Mouse (Mus musculus): ENCODE measurements at regions not wholly inside any gene's neighbourhood (a gene's known extent, or its start where the extent isn't known, plus 50 kb on each side); places are given as distances from the start of the nearest gene placed in this dataset.

GRCm38 (mm10) chr13:116795041-116795440, 230.3 kb downstream of the Parp8 start:
- 34% methylated on average over 2 of the region's 2 CpGs for WGBS
- Histone ChIP-seq H3K36me3 (ENCODE audit: control insufficient read depth, insufficient read depth, low read length) (no peaks in the 10 kb centered on the region), H3K4me3 (ENCODE audit: insufficient read depth, low read depth, low read length) (no peak overlapping the region), H3K27ac (ENCODE audit: insufficient read depth, low read depth, low read length) (no peak overlapping the region), H3K27me3 (replicated peaks; ENCODE audit: control insufficient read depth, insufficient read depth, low read length) (no peaks in the 10 kb centered on the region), H3K4me1 (ENCODE audit: control insufficient read depth, insufficient read depth, low read length) (no peaks in the 10 kb centered on the region)
- no peak for TF ChIP-seq POLR2A (IDR thresholded peaks at IDR 0.05; ENCODE audit: low read depth, low read length)
- no peak for TF ChIP-seq CTCF (conservative IDR thresholded peaks at IDR 0.05; ENCODE audit: insufficient read depth, insufficient read length, low read depth, low read length)
- no peak for DNase-seq

DNA sequence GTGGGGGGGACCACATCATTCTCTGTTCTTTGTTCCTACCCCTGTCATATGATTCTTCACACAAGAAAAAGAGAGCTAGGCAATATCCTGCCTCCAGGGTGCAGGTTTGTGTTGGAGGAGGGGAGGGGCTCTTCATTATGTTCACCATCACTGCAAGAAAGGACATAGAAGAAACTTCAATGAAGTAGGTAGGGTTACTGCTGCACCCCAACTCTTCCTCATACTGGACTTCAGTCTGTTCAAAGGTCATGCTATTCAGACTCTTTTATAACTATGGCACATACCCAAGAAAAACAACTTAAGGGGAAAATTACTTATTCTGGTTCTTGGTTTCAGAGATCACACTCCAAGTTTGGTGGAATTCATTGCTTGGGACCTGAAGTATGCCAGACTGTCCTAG, 243.7 kb downstream of the Parp8 start:
- Histone ChIP-seq H3K4me1 (ENCODE audit: control insufficient read depth, insufficient read depth, low read length) (no peaks in the 10 kb centered on the region), H3K4me3 (ENCODE audit: insufficient read depth, low read depth, low read length) (no peak overlapping the region), H3K27me3 (replicated peaks; ENCODE audit: control insufficient read depth, insufficient read depth, low read length) (no peaks in the 10 kb centered on the region), H3K27ac (ENCODE audit: insufficient read depth, low read depth, low read length) (no peak overlapping the region), H3K36me3 (ENCODE audit: control insufficient read depth, insufficient read depth, low read length) (no peaks in the 10 kb centered on the region)
- TF ChIP-seq CTCF (conservative IDR thresholded peaks at IDR 0.05; ENCODE audit: insufficient read depth, insufficient read length, low read depth, low read length): no peak
- no peak for TF ChIP-seq POLR2A (IDR thresholded peaks at IDR 0.05; ENCODE audit: low read depth, low read length)
- DNase-seq: peak; percentile 28

GRCm38 (mm10) chr13:116765491-116765890, 259.8 kb downstream of the Parp8 start:
- Histone ChIP-seq H3K27me3 (replicated peaks; ENCODE audit: control insufficient read depth, insufficient read depth, low read length) (no peaks in the 10 kb centered on the region), H3K4me1 (ENCODE audit: control insufficient read depth, insufficient read depth, low read length) (no peaks in the 10 kb centered on the region), H3K36me3 (ENCODE audit: control insufficient read depth, insufficient read depth, low read length) (no peaks in the 10 kb centered on the region), H3K4me3 (ENCODE audit: insufficient read depth, low read depth, low read length) (no peak overlapping the region), H3K27ac (ENCODE audit: insufficient read depth, low read depth, low read length) (no peak overlapping the region)
- DNase-seq: no peak
- 81% methylated on average over 3 of the region's 3 CpGs for WGBS
- TF ChIP-seq POLR2A (IDR thresholded peaks at IDR 0.05; ENCODE audit: low read depth, low read length): no peak
- TF ChIP-seq CTCF (conservative IDR thresholded peaks at IDR 0.05; ENCODE audit: insufficient read depth, insufficient read length, low read depth, low read length): no peak

GRCm38 (mm10) chr13:116759912-116760311, 265.4 kb downstream of the Parp8 start:
- Histone ChIP-seq H3K36me3 (ENCODE audit: control insufficient read depth, insufficient read depth, low read length) (no peaks in the 10 kb centered on the region), H3K27me3 (replicated peaks; ENCODE audit: control insufficient read depth, insufficient read depth, low read length) (no peaks in the 10 kb centered on the region), H3K4me1 (ENCODE audit: control insufficient read depth, insufficient read depth, low read length) (no peaks in the 10 kb centered on the region), H3K27ac (ENCODE audit: insufficient read depth, low read depth, low read length) (no peak overlapping the region), H3K4me3 (ENCODE audit: insufficient read depth, low read depth, low read length) (no peak overlapping the region)
- WGBS: 70% methylated on average over 2 of the region's 2 CpGs
- DNase-seq: no peak
- no peak for TF ChIP-seq CTCF (conservative IDR thresholded peaks at IDR 0.05; ENCODE audit: insufficient read depth, insufficient read length, low read depth, low read length)
- no peak for TF ChIP-seq POLR2A (IDR thresholded peaks at IDR 0.05; ENCODE audit: low read depth, low read length)

GRCm38 (mm10) chr13:116740825-116741224, 284.5 kb downstream of the Parp8 start:
- no peaks in the 10 kb centered on the region for H3K36me3 ChIP-seq (ENCODE audit: control insufficient read depth, insufficient read depth, low read length)
- H3K27ac ChIP-seq (ENCODE audit: insufficient read depth, low read depth, low read length): no peak overlapping the region
- no peak overlapping the region for H3K4me3 ChIP-seq (ENCODE audit: insufficient read depth, low read depth, low read length)
- no peak for DNase-seq
- no peaks in the 10 kb centered on the region for H3K4me1 ChIP-seq (ENCODE audit: control insufficient read depth, insufficient read depth, low read length)
- WGBS: 71% methylated on average over 4 of the region's 4 CpGs
- H3K27me3 ChIP-seq (replicated peaks; ENCODE audit: control insufficient read depth, insufficient read depth, low read length): no peaks in the 10 kb centered on the region
- TF ChIP-seq POLR2A (IDR thresholded peaks at IDR 0.05; ENCODE audit: low read depth, low read length) (no peak), CTCF (conservative IDR thresholded peaks at IDR 0.05; ENCODE audit: insufficient read depth, insufficient read length, low read depth, low read length) (no peak)

GRCm38 (mm10) chr13:116723361-116724153, 301.8 kb downstream of the Parp8 start:
- H3K27ac ChIP-seq (ENCODE audit: insufficient read depth, low read depth, low read length): no peak overlapping the region
- H3K36me3 ChIP-seq (ENCODE audit: control insufficient read depth, insufficient read depth, low read length): no peaks in the 10 kb centered on the region
- 54% methylated on average over 14 of the region's 14 CpGs for WGBS
- no peak for DNase-seq
- TF ChIP-seq POLR2A (IDR thresholded peaks at IDR 0.05; ENCODE audit: low read depth, low read length) (no peak), CTCF (conservative IDR thresholded peaks at IDR 0.05; ENCODE audit: insufficient read depth, insufficient read length, low read depth, low read length) (no peak)
- H3K27me3 ChIP-seq (replicated peaks; ENCODE audit: control insufficient read depth, insufficient read depth, low read length): no peaks in the 10 kb centered on the region
- H3K4me1 ChIP-seq (ENCODE audit: control insufficient read depth, insufficient read depth, low read length): no peaks in the 10 kb centered on the region
- no peak overlapping the region for H3K4me3 ChIP-seq (ENCODE audit: insufficient read depth, low read depth, low read length)

- Histone ChIP-seq H3K27me3 (replicated peaks; ENCODE audit: control insufficient read depth, insufficient read depth, low read length) (0 out of 2 replicates have a peak, but pooled peaks cover 2% of the 10 kb centered on the region), H3K4me1 (ENCODE audit: control insufficient read depth, insufficient read depth, low read length) (no peaks in the 10 kb centered on the region)
Measured at GRCm38 (mm10) chr13:116714809-116715208, 310.5 kb downstream of the Parp8 start.

More at GRCm38 (mm10) chr13:116714809-116715208, 310.5 kb downstream of the Parp8 start:
- DNase-seq: peak; percentile 56
- WGBS: 12% methylated on average over 5 of the region's 5 CpGs
- no peak overlapping the region for H3K4me3 ChIP-seq (ENCODE audit: insufficient read depth, low read depth, low read length)
- no peak overlapping the region for H3K27ac ChIP-seq (ENCODE audit: insufficient read depth, low read depth, low read length)
- no peaks in the 10 kb centered on the region for H3K36me3 ChIP-seq (ENCODE audit: control insufficient read depth, insufficient read depth, low read length)
- TF ChIP-seq CTCF (conservative IDR thresholded peaks at IDR 0.05; ENCODE audit: insufficient read depth, insufficient read length, low read depth, low read length): peak; percentile 74
- no peak for TF ChIP-seq POLR2A (IDR thresholded peaks at IDR 0.05; ENCODE audit: low read depth, low read length)
